Mouse (Mus musculus) neural tube, embryonic 15.5 days (tissue): Measurements from ENCODE around the gene Krt88. TPM values are rescaled to one million over a fixed set of nuclear protein-coding genes. Genes with fewer than 3 reads are reported as not detected.

ENCODE experiments used
- polyA plus RNA-seq: library from polyadenylated mRNA; unstranded; fragments of >200 nt; fragmentation: Nextera tagmentation; extraction: Ambion mirVana; gene quantifications from 2 replicates; pipeline ENCODE4 v1.2.1, GENCODE M21; 2015

The Krt88 gene
- polyA plus RNA-seq, 1 experiment from 2014 or later: not detected

Other genes starting within 250 kb of the Krt88 start
- 2.2 and 2.5 TPM in 2 replicates for gene Grasp, start 223.6 kb upstream of the Krt88 start, polyA plus RNA-seq
- gene Nr4a1, start 193.5 kb upstream of the Krt88 start, polyA plus RNA-seq: 7.9 and 10.6 TPM in 2 replicates
- gene Atg101, start 163.5 kb upstream of the Krt88 start, polyA plus RNA-seq: 77.2 TPM in 2 replicates
- gene 6030408B16Rik, start 154.5 kb upstream of the Krt88 start, polyA plus RNA-seq: 0.44 and 0.63 TPM in 2 replicates
- gene Krt80, start 77.6 kb upstream of the Krt88 start, polyA plus RNA-seq: 0.12 and 0.41 TPM in 2 replicates
- 1.0 and 12.2 TPM in 2 replicates for gene Krt7, start 36.7 kb upstream of the Krt88 start, polyA plus RNA-seq
- 0.51 and 0.78 TPM in 2 replicates for gene Krt87, start 8.9 kb upstream of the Krt88 start, polyA plus RNA-seq
- gene Krt81, start 16.0 kb downstream of the Krt88 start, polyA plus RNA-seq: not detected in 2 replicates
- gene Krt86, start 25.7 kb downstream of the Krt88 start, polyA plus RNA-seq: 0.11 TPM in 1 of 2 replicates, not detected in the other
- gene Krt83, start 43.8 kb downstream of the Krt88 start, polyA plus RNA-seq: not detected in 2 replicates
- 0.19 and 0.42 TPM in 2 replicates for gene Gm49425, start 69.5 kb downstream of the Krt88 start, polyA plus RNA-seq
- gene Krt84, start 85.1 kb downstream of the Krt88 start, polyA plus RNA-seq: 0.28 TPM in 1 of 2 replicates, not detected in the other
- not detected in 2 replicates for gene Krt82, start 102.9 kb downstream of the Krt88 start, polyA plus RNA-seq
- gene Krt90, start 115.2 kb downstream of the Krt88 start, polyA plus RNA-seq: 0.06 and 0.12 TPM in 2 replicates
- 0.10 TPM in 1 of 2 replicates, not detected in the other for gene Krt75, start 126.2 kb downstream of the Krt88 start, polyA plus RNA-seq
- gene Gm5414, start 180.4 kb downstream of the Krt88 start, polyA plus RNA-seq: not detected in 2 replicates
- gene Gm5478, start 199.6 kb downstream of the Krt88 start, polyA plus RNA-seq: not detected in 2 replicates
- gene Krt6b, start 232.5 kb downstream of the Krt88 start, polyA plus RNA-seq: 0.09 TPM in 1 of 2 replicates, not detected in the other
- gene Krt6a, start 246.6 kb downstream of the Krt88 start, polyA plus RNA-seq: 0.75 and 1.5 TPM in 2 replicates